In the genomic region with DNA sequence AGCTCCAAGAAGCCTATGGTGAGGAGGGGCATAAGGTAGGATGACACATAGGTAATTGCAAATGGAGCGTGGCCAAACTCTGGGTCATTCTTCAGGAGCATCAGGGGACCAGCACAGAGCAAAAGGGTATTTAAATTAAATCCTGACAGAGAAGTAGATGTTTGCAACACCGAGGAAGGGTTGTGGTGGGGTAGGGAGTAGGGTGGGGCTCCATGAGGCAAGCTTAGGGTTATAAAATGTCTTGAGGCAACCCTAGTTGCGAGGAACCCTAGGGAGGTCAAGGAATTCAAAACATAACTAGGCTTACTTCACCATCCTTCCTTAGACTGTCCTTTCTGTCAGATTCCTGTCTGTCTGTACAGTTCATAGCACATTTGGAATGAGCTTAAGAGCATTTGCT, we compare ENCODE assay signal across 19 mouse cellular contexts.
"Had no signal": no experiment of that assay in that cellular context is flagged by ENCODE, and none has a peak within 500 bp of the region (broad histone marks: within the 10 kb centered on the region; RNA-seq: fewer than 3 reads in every experiment).

No protein-coding gene starts in this region.

- DNase-seq: liver, postnatal 0 days; lung, adult 2 months; lung, postnatal 14 days; lung, postnatal 36 days; midbrain, embryonic 14.5 days; right cerebral cortex, postnatal 14 days; thymus, adult 2 months; thymus, postnatal 25 days; thymus, postnatal 4 days had no signal

- H3K4me1 ChIP-seq: liver, embryonic 15.5 days; neural tube, embryonic 12.5 days; stomach, embryonic 15.5 days had no signal

- H3K4me2 ChIP-seq: liver, embryonic 15.5 days; lung, embryonic 15.5 days; midbrain, embryonic 12.5 days; neural tube, embryonic 12.5 days; stomach, embryonic 15.5 days had no signal

- H3K36me3 ChIP-seq: liver, embryonic 15.5 days; lung, embryonic 15.5 days; midbrain, embryonic 12.5 days; neural tube, embryonic 12.5 days; stomach, embryonic 15.5 days had no signal

- ATAC-seq: liver, postnatal 0 days; lung, postnatal 0 days; midbrain, embryonic 16.5 days had no signal

- H3K4me3 ChIP-seq: liver, embryonic 15.5 days; lung, embryonic 15.5 days; megakaryocyte, embryonic 14.5 days; midbrain, embryonic 12.5 days; neural tube, embryonic 12.5 days; stomach, embryonic 15.5 days had no signal

- H3K9ac ChIP-seq: liver, embryonic 15.5 days; liver, postnatal 0 days; lung, embryonic 15.5 days; midbrain, embryonic 12.5 days; neural tube, embryonic 12.5 days; stomach, embryonic 15.5 days had no signal

- H3K27ac ChIP-seq: liver, embryonic 15.5 days; lung, embryonic 15.5 days; macrophage; midbrain, embryonic 12.5 days; neural tube, embryonic 12.5 days; stomach, embryonic 15.5 days; stomach, postnatal 0 days had no signal

- H3K9me3 ChIP-seq: liver, embryonic 15.5 days; lung, embryonic 15.5 days; midbrain, embryonic 12.5 days; neural tube, embryonic 12.5 days; stomach, embryonic 15.5 days had no signal

- H3K27me3 ChIP-seq: liver, embryonic 15.5 days; lung, embryonic 15.5 days; megakaryocyte, embryonic 14.5 days; midbrain, embryonic 12.5 days; neural tube, embryonic 12.5 days; stomach, embryonic 15.5 days had no signal
